Mouse (Mus musculus) lung, embryonic 15.5 days (tissue): Measurements from ENCODE around the gene Zbtb7b. TPM values are rescaled to one million over a fixed set of nuclear protein-coding genes. Genes with fewer than 3 reads are reported as not detected.
"Not testable (repeated sequence)": the region's sequence is repeated elsewhere in the genome, so short reads cannot be mapped to it uniquely, and the experiment has no call there.

ENCODE experiments used
- ATAC-seq: fragments of 200-750 bp; cut with Nextera tagmentation; 2 replicates; pipeline ENCODE4 v1.8.0; 2017; ENCODE audit warnings: moderate number of reproducible peaks, borderline replicate concordance; ENCODE audit not compliant: low FRiP score, low TSS enrichment; ENCODE audit errors: extremely low read depth
- H3K27ac ChIP-seq: fragments of 300-500 bp; sonication (generic); 2 replicates; pipeline ENCODE4 v1.5.1; 2015; ENCODE audit warnings: moderate library complexity, mild to moderate bottlenecking, inconsistent platforms
- H3K27me3 ChIP-seq: fragments of 300-500 bp; sonication (generic); 2 replicates; pipeline ENCODE4 v1.6.1; 2015; ENCODE audit warnings: inconsistent platforms
- H3K36me3 ChIP-seq: fragments of 300-500 bp; sonication (generic); 2 replicates; pipeline ENCODE4 v1.6.1; 2015; ENCODE audit warnings: inconsistent platforms
- H3K4me1 ChIP-seq: fragments of 300-500 bp; sonication (generic); 2 replicates; pipeline ENCODE4 v1.6.1; 2015; ENCODE audit warnings: inconsistent platforms
- H3K4me2 ChIP-seq: fragments of 300-500 bp; sonication (generic); 2 replicates; pipeline ENCODE4 v1.6.1; 2015; ENCODE audit warnings: inconsistent platforms, mild to moderate bottlenecking, moderate library complexity
- H3K4me3 ChIP-seq: fragments of 300-500 bp; sonication (generic); 2 replicates; pipeline ENCODE4 v1.5.1; 2015; ENCODE audit warnings: mild to moderate bottlenecking, inconsistent platforms
- H3K9ac ChIP-seq: fragments of 300-500 bp; sonication (generic); 2 replicates; pipeline ENCODE4 v1.6.1; 2015; ENCODE audit warnings: inconsistent platforms
- H3K9me3 ChIP-seq: fragments of 300-500 bp; sonication (generic); 2 replicates; pipeline ENCODE4 v1.6.1; 2016; ENCODE audit warnings: inconsistent platforms
- WGBS: fragments of 180-500 bp; shearing (Covaris S2); methylation state at CpG from one replicate; pipeline ENCODE4 v1.1.7; 2015; 5-methylcytosine and 5-hydroxymethylcytosine counted together
- polyA plus RNA-seq: library from polyadenylated mRNA; unstranded; fragments of >200 nt; fragmentation: Nextera tagmentation; extraction: Ambion mirVana; gene quantifications from 2 replicates; pipeline ENCODE4 v1.2.1, GENCODE M21; 2015

Zbtb7b gene
- 3.7 TPM in 2 replicates for polyA plus RNA-seq

DNA sequence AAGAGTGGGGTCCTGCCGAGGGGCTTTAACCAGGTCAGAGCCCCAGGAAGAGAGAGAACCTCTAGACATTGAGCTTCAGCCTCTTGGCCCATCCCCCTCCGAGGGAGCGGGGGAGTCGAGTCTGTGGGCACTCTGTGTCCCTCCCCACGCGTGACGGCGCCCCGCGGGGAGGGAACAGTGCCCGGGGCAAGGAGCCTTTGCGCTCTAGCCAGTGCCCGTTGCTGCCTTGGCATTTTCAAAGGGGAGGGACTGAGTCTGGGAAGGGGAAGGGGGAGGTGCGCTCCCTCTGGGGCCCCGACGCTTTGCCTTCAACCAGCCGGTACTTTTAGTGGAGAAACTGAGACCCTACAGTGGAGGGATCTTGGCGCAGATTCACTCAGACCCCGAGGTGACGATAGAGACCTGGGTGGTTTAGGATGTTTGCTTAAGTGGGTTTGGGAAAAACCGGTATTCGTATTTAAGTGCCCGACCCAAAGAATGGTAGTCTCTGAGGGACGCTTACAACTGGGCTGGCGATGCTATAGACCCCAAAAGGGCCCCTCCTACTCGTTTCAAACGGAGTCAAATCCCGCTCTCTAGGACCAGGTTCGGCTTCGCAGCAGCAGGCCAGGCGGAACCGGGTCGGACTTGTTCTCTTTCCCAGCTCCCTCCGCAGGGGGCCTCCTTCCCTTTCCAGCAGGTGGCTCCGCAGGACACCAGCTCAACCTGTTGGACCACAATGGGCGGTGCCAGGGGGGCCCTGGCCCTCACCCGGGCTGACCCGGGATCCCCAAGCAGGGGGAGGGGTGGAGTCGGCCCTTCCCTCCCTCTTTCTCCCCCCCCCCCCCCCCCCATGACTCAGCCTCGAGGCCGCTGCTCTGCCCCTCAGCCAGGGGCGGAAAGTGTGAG is at the start of gene Zbtb7b:
Gene Zbtb7b (minus strand): TSS at position 771 of the 888 bp plus-strand sequence.
- no peaks in the 10 kb centered on the region for H3K27me3 ChIP-seq
- H3K4me1 ChIP-seq, result peaks cover 56% of the 10 kb centered on the region
- H3K4me3 ChIP-seq, result peak within 1 kb of the TSS; percentile 60
- H3K27ac ChIP-seq, result peak within 1 kb of the TSS; percentile 93
- H3K36me3 ChIP-seq, result no peaks in the 10 kb centered on the region
- no peaks in the 10 kb centered on the region for H3K9me3 ChIP-seq
- peak within 1 kb of the TSS; percentile 97 for H3K4me2 ChIP-seq
- 0% methylated on average over 41 of the region's 42 CpGs for WGBS
- peak within 1 kb of the TSS; percentile 59 for H3K9ac ChIP-seq
- ATAC-seq, result peak; percentile 50

GRCm38 (mm10) chr3:89440691-89441090 is 46.1 kb upstream of the Zbtb7b start:
- WGBS, result 84% methylated on average over 2 of the region's 2 CpGs
- Histone ChIP-seq H3K4me2 (no peak overlapping the region), H3K27me3 (no peaks in the 10 kb centered on the region), H3K27ac (no peak overlapping the region), H3K4me1 (peaks cover 12% of the 10 kb centered on the region), H3K9ac (no peak overlapping the region), H3K4me3 (no peak overlapping the region), H3K9me3 (no peaks in the 10 kb centered on the region), H3K36me3 (no peaks in the 10 kb centered on the region)
- no peak for ATAC-seq

- Histone ChIP-seq H3K4me1 (peaks cover 12% of the 10 kb centered on the region), H3K4me2 (peak overlapping the region; percentile 63), H3K9ac (peak overlapping the region; percentile 42), H3K27ac (peak overlapping the region; percentile 39), H3K4me3 (peak overlapping the region; percentile 45), H3K9me3 (no peaks in the 10 kb centered on the region), H3K36me3 (peaks cover 23% of the 10 kb centered on the region), H3K27me3 (no peaks in the 10 kb centered on the region)
- ATAC-seq, result no peak
- WGBS, result 31% methylated on average over 5 of the region's 5 CpGs
Measured at GRCm38 (mm10) chr3:89437269-89437668, 42.7 kb upstream of the Zbtb7b start.

- no peaks in the 10 kb centered on the region for H3K9me3 ChIP-seq
- 6% methylated on average over 16 of the region's 16 CpGs for WGBS
Measured at GRCm38 (mm10) chr3:89436176-89437113, 41.9 kb upstream of the Zbtb7b start, which contains the start of gene Pbxip1. TSS of gene Pbxip1 (plus strand) at chr3:89436706.

DNA sequence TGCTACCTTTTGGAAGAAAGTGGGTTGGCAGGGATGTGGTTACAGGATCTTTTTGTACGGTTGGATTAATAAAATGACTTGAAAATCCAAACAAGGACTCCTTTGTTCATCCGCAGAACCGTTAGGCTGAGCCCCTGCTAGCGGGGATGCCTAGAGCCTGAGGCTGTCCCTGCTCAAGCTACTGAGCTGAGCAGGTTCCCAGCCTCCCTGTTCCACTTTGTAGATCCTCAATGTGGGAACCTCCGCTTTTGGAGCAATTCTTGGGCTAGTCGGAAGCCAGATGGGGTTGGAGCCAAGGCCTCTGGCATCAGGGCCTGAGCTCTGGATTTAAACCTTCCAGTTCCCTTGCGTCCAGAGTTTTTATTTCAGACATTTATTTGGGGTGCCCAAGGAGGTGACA is 40.5 kb upstream of the Zbtb7b start:
- Histone ChIP-seq H3K36me3 (peaks cover 26% of the 10 kb centered on the region), H3K4me2 (no peak overlapping the region), H3K4me3 (no peak overlapping the region), H3K9ac (no peak overlapping the region), H3K9me3 (no peaks in the 10 kb centered on the region), H3K27me3 (no peaks in the 10 kb centered on the region), H3K27ac (no peak overlapping the region), H3K4me1 (peaks cover 23% of the 10 kb centered on the region)
- no peak for ATAC-seq
- WGBS, result 78% methylated on average over 7 of the region's 7 CpGs

More at GRCm38 (mm10) chr3:89436176-89437113, 41.9 kb upstream of the Zbtb7b start, which contains the start of gene Pbxip1:
- Histone ChIP-seq H3K4me1 (peaks cover 16% of the 10 kb centered on the region), H3K27me3 (no peaks in the 10 kb centered on the region), H3K36me3 (peaks cover 26% of the 10 kb centered on the region), H3K27ac (peak within 1 kb of the TSS; percentile 39), H3K4me3 (peak within 1 kb of the TSS; percentile 45), H3K4me2 (peak within 1 kb of the TSS; percentile 63), H3K9ac (peak within 1 kb of the TSS; percentile 42)
- ATAC-seq, result peak; percentile 83; the same call in 1 of the 2 replicates

DNA sequence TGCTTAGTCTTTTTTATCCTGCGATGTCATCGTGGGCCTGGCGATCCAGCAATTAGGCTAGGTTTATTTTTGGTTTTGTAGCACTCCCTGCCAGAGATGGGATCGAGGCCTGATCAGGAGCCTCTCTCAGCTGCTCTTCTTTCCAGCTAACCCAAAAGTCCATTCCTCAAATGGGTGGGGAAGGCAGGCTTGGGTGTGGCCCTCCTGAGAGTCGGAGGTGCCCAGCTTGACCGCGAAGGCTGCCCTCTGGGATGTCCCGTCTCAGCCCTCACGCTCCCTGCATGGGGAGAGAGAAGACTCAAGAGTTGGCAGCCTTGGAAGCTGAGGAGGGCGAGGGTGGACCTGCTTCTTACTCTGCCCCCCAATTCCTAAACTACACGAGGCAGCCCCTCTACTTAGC is 40.0 kb upstream of the Zbtb7b start:
- Histone ChIP-seq H3K27ac (no peak overlapping the region), H3K9ac (no peak overlapping the region), H3K4me3 (no peak overlapping the region), H3K27me3 (no peaks in the 10 kb centered on the region), H3K4me1 (peaks cover 23% of the 10 kb centered on the region), H3K9me3 (no peaks in the 10 kb centered on the region), H3K4me2 (no peak overlapping the region), H3K36me3 (peaks cover 26% of the 10 kb centered on the region)
- WGBS, result 83% methylated on average over 11 of the region's 11 CpGs
- no peak for ATAC-seq

DNA sequence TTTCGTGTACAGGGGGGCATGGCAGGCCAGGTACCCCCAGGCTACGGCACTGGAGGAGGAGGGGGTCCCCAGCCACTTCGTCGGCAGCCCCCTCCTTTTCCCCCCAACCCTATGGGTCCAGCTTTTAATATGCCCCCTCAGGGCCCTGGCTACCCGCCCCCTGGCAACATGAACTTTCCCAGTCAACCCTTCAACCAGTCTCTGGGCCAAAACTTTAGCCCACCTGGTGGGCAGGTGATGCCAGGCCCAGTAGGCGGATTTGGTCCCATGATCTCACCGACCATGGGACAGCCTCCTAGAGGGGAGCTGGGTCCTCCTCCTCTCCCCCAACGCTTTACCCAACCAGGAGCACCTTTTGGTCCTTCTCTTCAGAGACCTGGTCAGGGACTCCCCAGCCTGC is 38.0 kb upstream of the Zbtb7b start:
- ATAC-seq, result no peak
- Histone ChIP-seq H3K36me3 (peaks cover 33% of the 10 kb centered on the region), H3K4me3 (no peak overlapping the region), H3K27me3 (no peaks in the 10 kb centered on the region), H3K4me1 (peaks cover 23% of the 10 kb centered on the region), H3K27ac (no peak overlapping the region), H3K9me3 (no peaks in the 10 kb centered on the region), H3K4me2 (no peak overlapping the region), H3K9ac (no peak overlapping the region)
- 90% methylated on average over 8 of the region's 8 CpGs for WGBS

DNA sequence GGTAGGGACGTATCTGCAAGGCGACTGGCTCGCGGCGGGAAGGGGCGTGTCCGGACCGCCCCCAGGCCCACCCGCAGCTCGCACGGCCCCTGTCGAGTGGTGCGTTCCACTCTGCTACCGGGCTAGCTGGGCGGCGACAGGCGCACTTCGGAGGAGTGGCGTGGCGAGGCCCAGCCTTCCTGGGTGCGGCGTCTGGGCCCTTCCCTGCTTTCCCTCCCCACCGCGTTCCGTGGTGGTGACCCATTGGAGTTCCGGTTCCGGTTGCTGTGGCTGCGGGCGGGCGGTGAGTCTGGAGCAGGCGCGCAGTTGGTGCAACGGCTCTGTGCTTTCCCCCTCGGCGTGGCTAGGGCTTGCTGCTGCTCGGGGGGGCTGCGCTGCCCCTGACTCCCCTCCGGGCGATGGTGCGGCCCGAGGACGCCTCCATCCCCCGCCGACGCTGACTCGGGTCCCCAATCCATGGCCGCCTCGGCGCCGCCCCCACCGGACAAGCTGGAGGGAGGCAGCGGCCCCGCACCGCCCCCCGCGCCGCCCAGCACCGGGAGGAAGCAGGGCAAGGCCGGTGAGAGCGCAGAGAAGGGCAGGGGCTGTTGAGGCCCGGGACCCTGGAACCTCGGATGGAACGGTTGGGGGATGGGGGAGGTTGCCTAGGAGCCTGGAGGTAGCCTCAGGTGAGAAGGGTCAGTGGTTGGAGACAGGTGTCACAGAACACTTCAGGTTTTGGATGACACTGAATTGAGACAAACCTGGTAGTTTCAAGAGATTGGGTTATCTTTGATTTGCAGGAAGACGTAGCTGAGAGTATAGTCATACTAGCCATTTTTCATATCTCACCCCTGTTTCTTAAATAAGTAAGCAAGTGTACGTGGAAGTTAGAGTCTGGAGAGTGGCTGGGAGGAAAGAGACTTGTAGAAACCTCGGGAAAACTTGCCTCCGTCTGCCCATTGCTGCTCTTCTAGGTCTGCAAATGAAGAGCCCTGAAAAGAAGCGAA is 35.9 kb upstream of the Zbtb7b start, which contains the start of gene Pygo2:
Gene Pygo2 (plus strand): TSS at position 44 of the 989 bp plus-strand sequence.
- peak within 1 kb of the TSS; percentile 69 for H3K4me2 ChIP-seq
- H3K36me3 ChIP-seq, result peaks cover 55% of the 10 kb centered on the region
- no peaks in the 10 kb centered on the region for H3K27me3 ChIP-seq
- peak within 1 kb of the TSS; percentile 87 for H3K27ac ChIP-seq
- H3K4me1 ChIP-seq, result peaks cover 11% of the 10 kb centered on the region
- ATAC-seq, result peak; percentile 98
- 1% methylated on average over 59 of the region's 68 CpGs for WGBS
- H3K9ac ChIP-seq, result peak within 1 kb of the TSS; percentile 87
- H3K4me3 ChIP-seq, result peak within 1 kb of the TSS; percentile 65
- no peaks in the 10 kb centered on the region for H3K9me3 ChIP-seq

GRCm38 (mm10) chr3:89429021-89429420 is 34.4 kb upstream of the Zbtb7b start:
- H3K4me3 ChIP-seq, H3K9ac ChIP-seq, H3K4me2 ChIP-seq, ATAC-seq, H3K27ac ChIP-seq, H3K27me3 ChIP-seq, H3K9me3 ChIP-seq: not testable (repeated sequence)
- 83% methylated on average over 7 of the region's 7 CpGs for WGBS
- Histone ChIP-seq H3K4me1 (peaks cover 11% of the 10 kb centered on the region), H3K36me3 (peaks cover 63% of the 10 kb centered on the region)

DNA sequence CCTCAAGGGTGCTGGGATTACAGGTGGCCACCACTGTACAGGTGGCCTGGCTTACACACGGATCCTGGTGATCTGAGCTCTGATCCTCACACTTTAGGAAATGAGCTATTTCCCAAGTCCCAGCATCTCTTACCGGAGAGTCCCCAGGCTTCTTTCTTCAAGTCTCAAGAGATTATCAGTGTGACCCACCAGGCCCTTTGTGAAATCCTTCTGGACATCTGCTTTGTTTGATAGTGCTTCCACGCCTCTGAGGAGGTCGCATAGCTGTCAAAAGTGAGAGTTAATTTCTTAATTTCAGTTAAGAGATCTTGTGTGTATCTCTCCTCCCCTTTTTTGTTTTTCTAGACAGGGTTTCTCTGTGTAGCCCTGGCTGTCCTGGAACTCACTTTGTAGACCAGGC is 31.3 kb upstream of the Zbtb7b start:
- ATAC-seq, result no peak
- H3K4me3 ChIP-seq, result no peak overlapping the region
- 85% methylated on average over 4 of the region's 4 CpGs for WGBS
- peaks cover 51% of the 10 kb centered on the region for H3K36me3 ChIP-seq
- H3K27ac ChIP-seq, result no peak overlapping the region
- H3K9ac ChIP-seq, result no peak overlapping the region
- H3K27me3 ChIP-seq, result no peaks in the 10 kb centered on the region
- H3K4me2 ChIP-seq, result no peak overlapping the region
- H3K9me3 ChIP-seq, result no peaks in the 10 kb centered on the region
- peaks cover 26% of the 10 kb centered on the region for H3K4me1 ChIP-seq

DNA sequence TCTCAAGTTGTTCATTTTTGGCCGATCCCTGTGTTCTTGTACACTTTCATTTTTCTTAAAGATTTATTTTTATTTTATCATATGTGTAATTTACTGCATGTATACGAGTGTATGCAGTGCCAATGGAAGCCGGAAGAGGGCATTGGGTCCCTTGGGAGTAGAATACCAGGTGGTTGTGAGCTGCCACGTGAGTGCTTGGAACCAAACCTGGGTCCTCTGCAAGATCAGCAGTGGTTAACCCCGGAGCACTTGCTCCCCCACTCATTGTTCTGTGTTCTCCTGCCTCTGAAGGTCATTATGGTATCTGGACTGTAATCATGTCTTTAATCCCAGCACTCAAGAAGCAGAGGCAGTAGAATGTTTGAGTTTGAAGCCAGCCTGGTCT is 30.6 kb upstream of the Zbtb7b start:
- no peak for ATAC-seq
- Histone ChIP-seq H3K9me3 (no peaks in the 10 kb centered on the region), H3K27ac (no peak overlapping the region), H3K4me2 (no peak overlapping the region), H3K4me1 (peaks cover 32% of the 10 kb centered on the region), H3K4me3 (no peak overlapping the region), H3K9ac (no peak overlapping the region), H3K27me3 (no peaks in the 10 kb centered on the region), H3K36me3 (peaks cover 51% of the 10 kb centered on the region)
- 79% methylated on average over 5 of the region's 5 CpGs for WGBS
